Mouse (Mus musculus): ENCODE measurements around the gene Rabl2. TPM values are rescaled to one million over a fixed set of nuclear protein-coding genes. Genes with fewer than 3 reads are reported as not detected.

The Rabl2 gene
- polyA plus RNA-seq, 1 experiment, result 15.1 TPM

DNA sequence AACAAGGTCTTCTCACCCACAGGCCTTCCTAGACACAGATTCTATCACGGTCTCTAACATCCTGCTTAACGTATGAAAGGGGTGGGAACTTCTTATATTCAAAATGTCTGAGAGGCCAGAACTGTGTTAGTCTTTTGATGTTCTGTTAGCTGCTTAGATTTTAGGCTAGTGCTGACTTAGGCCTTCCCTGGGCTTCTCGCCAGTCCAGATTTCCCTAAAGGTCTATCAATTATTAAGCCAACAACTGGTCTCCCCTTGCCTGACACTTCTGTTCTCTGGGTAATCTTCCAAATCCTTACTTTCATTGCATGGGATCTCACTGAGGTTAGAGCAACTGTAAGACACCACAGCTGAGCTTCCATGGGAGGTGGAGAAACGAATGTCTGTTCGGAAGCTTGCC is 2.6 kb downstream of the Rabl2 start:
- Histone ChIP-seq H3K4me3 (replicated peaks) (no peak overlapping the region), H3K9me3 (no peaks in the 10 kb centered on the region), H3K4me1 (peaks cover 48% of the 10 kb centered on the region), H3K27me3 (replicated peaks) (no peaks in the 10 kb centered on the region), H3K36me3 (replicated peaks; ENCODE audit: low read length) (peaks cover 15% of the 10 kb centered on the region)
- TF ChIP-seq GATA1 (IDR thresholded peaks at IDR 0.05; ENCODE audit: borderline replicate concordance, low read length) (no peak), FLI1 (IDR thresholded peaks at IDR 0.05; ENCODE audit: low read length) (no peak)

DNA sequence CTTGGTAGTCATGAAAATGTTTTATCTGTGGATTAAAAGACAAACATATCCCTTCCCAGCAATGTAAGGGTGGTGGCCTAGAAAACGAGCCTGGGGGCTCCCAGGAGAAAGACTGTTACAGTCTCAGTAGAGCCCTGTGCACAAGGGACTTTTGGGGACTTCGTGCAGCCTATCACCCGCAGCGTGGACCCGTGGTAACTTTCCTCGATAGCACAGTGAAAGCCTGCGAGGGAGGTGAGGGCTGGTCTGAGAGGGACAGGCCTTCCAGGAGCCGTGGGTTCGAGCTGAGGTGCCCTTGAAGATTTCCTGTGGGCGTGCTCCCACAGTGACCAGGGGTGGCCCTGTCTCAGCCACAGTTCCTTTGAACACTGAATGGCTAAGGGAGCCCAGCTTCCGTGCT is 6.1 kb downstream of the Rabl2 start:
- Histone ChIP-seq H3K4me1 (peaks cover 33% of the 10 kb centered on the region), H3K36me3 (replicated peaks; ENCODE audit: low read length) (peaks cover 19% of the 10 kb centered on the region), H3K27me3 (replicated peaks) (no peaks in the 10 kb centered on the region), H3K4me3 (replicated peaks) (no peak overlapping the region), H3K9me3 (peaks cover 4% of the 10 kb centered on the region; the same call in 1 of the 2 replicates)
- TF ChIP-seq FLI1 (IDR thresholded peaks at IDR 0.05; ENCODE audit: low read length) (no peak), GATA1 (IDR thresholded peaks at IDR 0.05; ENCODE audit: borderline replicate concordance, low read length) (no peak)

DNA sequence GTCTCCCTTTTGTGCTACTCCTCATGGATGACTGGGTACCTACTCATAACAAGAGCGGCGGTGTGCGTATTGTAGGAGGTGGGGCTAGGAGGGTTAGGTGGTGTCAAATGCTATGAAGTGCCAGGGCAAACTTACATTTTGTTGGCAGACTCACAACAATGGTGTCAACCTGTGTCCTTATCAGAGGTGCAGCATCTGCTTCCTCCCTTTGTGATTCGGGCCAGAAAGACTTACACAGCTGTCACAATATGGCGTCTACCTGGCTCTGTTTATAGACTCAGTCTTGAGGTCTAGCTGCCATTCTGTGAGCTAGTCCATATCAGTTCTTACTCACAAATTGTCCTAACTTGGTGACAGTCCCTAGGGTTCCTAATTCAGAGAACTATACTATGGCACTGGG is 6.6 kb downstream of the Rabl2 start:
- Histone ChIP-seq H3K36me3 (replicated peaks; ENCODE audit: low read length) (peaks cover 19% of the 10 kb centered on the region), H3K4me3 (replicated peaks) (no peak overlapping the region), H3K27me3 (replicated peaks) (no peaks in the 10 kb centered on the region), H3K4me1 (peaks cover 27% of the 10 kb centered on the region), H3K9me3 (peaks cover 4% of the 10 kb centered on the region; the same call in 1 of the 2 replicates)
- TF ChIP-seq GATA1 (IDR thresholded peaks at IDR 0.05; ENCODE audit: borderline replicate concordance, low read length) (no peak), FLI1 (IDR thresholded peaks at IDR 0.05; ENCODE audit: low read length) (no peak)

DNA sequence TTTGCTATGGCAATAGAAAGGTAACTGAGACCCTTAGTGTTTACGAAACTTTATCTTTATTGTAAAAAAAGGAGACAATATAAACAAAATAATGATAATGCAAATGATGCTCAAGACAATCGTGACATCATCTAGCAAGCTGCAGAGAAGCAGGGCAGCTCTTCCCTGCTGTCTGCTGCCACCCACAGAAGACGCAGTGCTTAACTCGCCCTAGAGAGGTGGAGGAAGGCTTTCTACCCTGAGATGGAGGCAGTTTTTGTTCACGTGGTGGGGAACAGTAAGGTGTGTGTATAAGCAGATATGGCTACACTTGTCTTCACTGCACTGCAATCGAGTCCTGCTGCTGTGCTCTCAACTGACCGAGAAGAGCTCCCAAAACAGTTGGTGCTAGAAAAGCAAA is 9.2 kb downstream of the Rabl2 start:
- peaks cover 4% of the 10 kb centered on the region; the same call in 1 of the 2 replicates for H3K9me3 ChIP-seq
- H3K27me3 ChIP-seq (replicated peaks), result no peaks in the 10 kb centered on the region
- TF ChIP-seq FLI1 (IDR thresholded peaks at IDR 0.05; ENCODE audit: low read length) (no peak), GATA1 (IDR thresholded peaks at IDR 0.05; ENCODE audit: borderline replicate concordance, low read length) (no peak)
- peaks cover 14% of the 10 kb centered on the region for H3K4me1 ChIP-seq
- peaks cover 13% of the 10 kb centered on the region for H3K36me3 ChIP-seq (replicated peaks; ENCODE audit: low read length)
- H3K4me3 ChIP-seq (replicated peaks), result no peak overlapping the region

DNA sequence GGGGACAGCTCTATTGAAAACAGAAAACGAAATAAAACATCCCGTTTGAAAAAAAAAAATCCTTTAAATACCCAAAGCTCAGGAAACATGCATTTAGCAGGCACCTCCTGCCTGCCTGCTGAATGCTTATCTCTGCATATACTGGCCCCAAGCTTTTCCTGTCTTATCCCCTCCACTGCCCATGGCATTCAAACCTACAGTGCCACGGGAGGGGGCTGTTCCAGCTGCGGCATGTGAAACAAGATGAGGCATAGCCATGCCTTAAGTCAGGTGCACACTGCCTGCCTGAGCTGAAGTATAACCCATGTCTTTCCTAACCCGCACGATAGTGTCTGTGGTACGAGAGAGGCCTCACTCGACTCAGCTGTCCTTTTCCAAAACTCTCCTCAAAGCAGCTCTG is 19.6 kb downstream of the Rabl2 start:
- H3K27me3 ChIP-seq (replicated peaks), result no peaks in the 10 kb centered on the region
- H3K36me3 ChIP-seq (replicated peaks; ENCODE audit: low read length), result no peaks in the 10 kb centered on the region
- H3K4me1 ChIP-seq, result peaks cover 52% of the 10 kb centered on the region
- no peak; the same call in 2 of the 3 replicates for TF ChIP-seq GATA1 (IDR thresholded peaks at IDR 0.05; ENCODE audit: borderline replicate concordance, low read length)
- peak overlapping the region; percentile 89 for H3K4me3 ChIP-seq (replicated peaks)
- no peaks in the 10 kb centered on the region for H3K9me3 ChIP-seq

DNA sequence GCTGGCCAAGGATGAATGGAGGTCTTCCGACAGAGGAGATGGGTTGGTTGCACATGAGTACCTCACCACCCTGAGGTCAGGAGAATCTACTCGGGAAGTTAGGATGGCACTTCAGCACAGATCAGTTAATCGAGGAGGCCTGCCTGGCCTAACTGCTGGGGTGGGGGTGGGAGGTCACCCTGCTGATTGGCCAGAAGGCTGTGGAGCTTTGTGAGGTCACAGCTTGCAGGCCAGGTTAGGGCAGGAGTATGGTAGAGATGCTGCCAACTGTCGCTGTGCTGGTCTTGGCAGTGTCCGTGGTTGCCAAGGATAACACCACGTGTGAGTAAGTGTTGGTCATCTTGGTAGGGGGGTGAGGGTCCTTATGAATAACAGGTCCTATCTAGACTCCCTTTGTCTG is 23.6 kb downstream of the Rabl2 start, which contains the start of gene Acr:
Acr (plus strand) TSS at position 213 of the 400 bp plus-strand sequence.
- Histone ChIP-seq H3K4me3 (replicated peaks) (no peak within 1 kb of the TSS), H3K36me3 (replicated peaks; ENCODE audit: low read length) (no peaks in the 10 kb centered on the region), H3K9me3 (no peaks in the 10 kb centered on the region), H3K27me3 (replicated peaks) (no peaks in the 10 kb centered on the region), H3K4me1 (peaks cover 45% of the 10 kb centered on the region)
- TF ChIP-seq GATA1 (IDR thresholded peaks at IDR 0.05; ENCODE audit: borderline replicate concordance, low read length) (no peak), FLI1 (IDR thresholded peaks at IDR 0.05; ENCODE audit: low read length) (no peak)

DNA sequence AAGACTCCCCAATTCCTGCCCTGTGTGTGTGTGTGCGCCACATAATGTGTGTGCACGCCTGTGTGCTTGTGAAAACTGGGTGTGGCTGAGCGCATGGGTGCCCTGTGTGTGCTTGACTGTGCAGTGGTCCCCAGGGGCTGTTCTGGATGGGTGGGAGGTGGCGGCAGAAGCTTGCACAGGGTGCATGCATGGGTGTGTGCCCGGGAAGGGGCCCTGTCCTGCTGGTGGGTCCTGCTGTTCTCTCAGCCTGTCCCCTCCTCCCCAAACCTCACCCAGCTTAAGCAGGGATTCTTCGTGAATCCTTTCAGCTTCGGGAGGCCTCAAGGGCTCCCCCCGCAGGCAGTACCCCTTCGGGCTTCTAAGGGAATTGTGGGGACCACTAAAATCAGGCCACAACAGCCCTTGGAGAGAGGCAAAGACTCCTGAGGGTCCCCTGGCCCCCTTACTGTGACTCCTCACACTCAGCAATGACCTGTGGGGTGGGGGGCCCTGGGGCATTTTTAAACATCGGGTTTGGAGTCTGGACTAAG is 32.5 kb downstream of the Rabl2 start:
- Histone ChIP-seq H3K36me3 (replicated peaks; ENCODE audit: low read length) (peaks cover 66% of the 10 kb centered on the region), H3K4me3 (replicated peaks) (no peak overlapping the region), H3K4me1 (peaks cover 39% of the 10 kb centered on the region), H3K9me3 (no peaks in the 10 kb centered on the region), H3K27me3 (replicated peaks) (no peaks in the 10 kb centered on the region)
- no peak for TF ChIP-seq FLI1 (IDR thresholded peaks at IDR 0.05; ENCODE audit: low read length)
- TF ChIP-seq GATA1 (IDR thresholded peaks at IDR 0.05; ENCODE audit: borderline replicate concordance, low read length), result no peak

DNA sequence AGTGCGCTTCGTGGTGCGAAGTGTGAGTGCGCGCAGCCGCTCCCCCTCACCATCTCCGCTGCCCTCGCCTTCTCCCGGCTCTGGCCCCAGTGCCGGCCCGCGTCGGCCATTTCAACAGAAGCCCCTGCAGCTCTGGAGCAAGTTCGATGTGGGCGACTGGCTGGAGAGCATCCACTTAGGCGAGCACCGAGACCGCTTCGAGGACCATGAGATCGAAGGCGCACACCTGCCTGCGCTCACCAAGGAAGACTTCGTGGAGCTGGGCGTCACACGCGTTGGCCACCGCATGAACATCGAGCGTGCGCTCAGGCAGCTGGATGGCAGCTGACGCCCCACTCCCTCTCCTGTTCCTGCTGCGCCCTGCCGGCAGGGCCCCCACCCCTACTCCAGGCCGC is 33.7 kb downstream of the Rabl2 start:
- peak overlapping the region; percentile 14 for H3K4me3 ChIP-seq (replicated peaks)
- H3K27me3 ChIP-seq (replicated peaks), result no peaks in the 10 kb centered on the region
- peaks cover 77% of the 10 kb centered on the region for H3K36me3 ChIP-seq (replicated peaks; ENCODE audit: low read length)
- H3K4me1 ChIP-seq, result peaks cover 46% of the 10 kb centered on the region
- TF ChIP-seq GATA1 (IDR thresholded peaks at IDR 0.05; ENCODE audit: borderline replicate concordance, low read length), result no peak
- no peak for TF ChIP-seq FLI1 (IDR thresholded peaks at IDR 0.05; ENCODE audit: low read length)
- no peaks in the 10 kb centered on the region for H3K9me3 ChIP-seq

DNA sequence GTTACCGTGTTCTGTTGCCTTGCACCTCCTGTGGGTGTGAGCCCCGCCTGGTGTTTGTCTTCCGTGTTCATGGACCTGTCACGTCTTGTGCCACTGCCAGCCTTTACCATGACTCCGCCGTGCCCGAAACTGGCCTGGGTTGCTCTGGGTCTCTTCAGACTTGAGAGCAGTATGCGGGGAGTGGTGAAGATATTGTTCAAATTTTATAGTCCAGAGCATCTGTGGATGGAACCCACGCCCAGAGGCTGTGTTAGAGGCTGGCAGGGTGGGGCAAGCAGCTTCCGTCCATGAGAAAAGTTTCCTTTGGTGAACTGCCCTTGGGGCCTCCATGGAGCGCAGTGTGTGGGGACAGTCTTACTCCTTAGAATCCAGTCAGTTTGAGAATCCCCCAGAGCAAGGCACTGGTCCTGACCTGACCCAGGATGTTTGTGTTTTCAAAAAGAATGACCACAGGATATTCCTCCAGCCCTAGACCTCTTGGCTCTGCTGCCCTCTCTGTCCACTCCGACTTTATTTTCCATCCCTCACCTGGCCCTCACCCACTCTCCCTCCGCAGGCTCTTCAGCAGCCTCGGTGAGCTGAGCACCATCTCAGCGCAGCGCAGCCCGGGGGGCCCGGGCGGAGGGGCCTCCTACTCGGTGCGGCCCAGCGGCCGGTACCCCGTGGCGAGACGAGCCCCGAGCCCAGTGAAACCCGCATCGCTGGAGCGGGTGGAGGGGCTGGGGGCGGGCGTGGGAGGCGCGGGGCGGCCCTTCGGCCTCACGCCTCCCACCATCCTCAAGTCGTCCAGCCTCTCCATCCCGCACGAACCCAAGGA is 34.3 kb downstream of the Rabl2 start:
- Histone ChIP-seq H3K4me3 (replicated peaks) (peak overlapping the region; percentile 64), H3K36me3 (replicated peaks; ENCODE audit: low read length) (peaks cover 83% of the 10 kb centered on the region), H3K27me3 (replicated peaks) (no peaks in the 10 kb centered on the region), H3K9me3 (no peaks in the 10 kb centered on the region), H3K4me1 (peaks cover 46% of the 10 kb centered on the region)
- TF ChIP-seq FLI1 (IDR thresholded peaks at IDR 0.05; ENCODE audit: low read length), result no peak
- TF ChIP-seq GATA1 (IDR thresholded peaks at IDR 0.05; ENCODE audit: borderline replicate concordance, low read length), result no peak

Data from megakaryocyte, embryonic 14.5 days (primary cell).